Mouse (Mus musculus): Measurements from ENCODE around the gene Rnf130. TPM values are rescaled to one million over a fixed set of nuclear protein-coding genes. Genes with fewer than 3 reads are reported as not detected.
"Not testable (repeated sequence)": the region's sequence is repeated elsewhere in the genome, so short reads cannot be mapped to it uniquely, and the experiment has no call there.

Rnf130 gene
- total RNA-seq, 1 experiment from 2014 or later: 70.4 TPM

- DNase-seq: no peak
These were observed 56.4 kb downstream of the Rnf130 start for GRCm38 (mm10) chr11:50081365-50082190.

GRCm38 (mm10) chr11:50086211-50086610, 61.1 kb downstream of the Rnf130 start:
- no peak for DNase-seq

- no peak for DNase-seq
These were observed 64.7 kb downstream of the Rnf130 start for GRCm38 (mm10) chr11:50089840-50090239.

- no peak for DNase-seq
These were observed 66.0 kb downstream of the Rnf130 start for GRCm38 (mm10) chr11:50090982-50091675.

GRCm38 (mm10) chr11:50091681-50092080, 66.5 kb downstream of the Rnf130 start:
- no peak for DNase-seq

- DNase-seq: peak; percentile 33
These were observed 70.5 kb downstream of the Rnf130 start for GRCm38 (mm10) chr11:50095661-50096060.

- DNase-seq: no peak
These were observed 71.9 kb downstream of the Rnf130 start for GRCm38 (mm10) chr11:50097091-50097490.

GRCm38 (mm10) chr11:50098961-50099481, 73.9 kb downstream of the Rnf130 start:
- DNase-seq: no peak

GRCm38 (mm10) chr11:50099692-50100091, 74.5 kb downstream of the Rnf130 start:
- peak; percentile 78 for DNase-seq

- no peak for DNase-seq
These were observed 75.6 kb downstream of the Rnf130 start for GRCm38 (mm10) chr11:50100548-50101307.

- not testable (repeated sequence) for DNase-seq
These were observed 76.8 kb downstream of the Rnf130 start for GRCm38 (mm10) chr11:50101962-50102361.

- no peak for DNase-seq
These were observed 78.9 kb downstream of the Rnf130 start for GRCm38 (mm10) chr11:50104016-50104415.

- no peak for DNase-seq
These were observed 80.1 kb downstream of the Rnf130 start for GRCm38 (mm10) chr11:50105237-50105636.

GRCm38 (mm10) chr11:50106024-50106423, 80.9 kb downstream of the Rnf130 start:
- DNase-seq: no peak

- peak; percentile 13 for DNase-seq
These were observed 83.7 kb downstream of the Rnf130 start for GRCm38 (mm10) chr11:50108823-50109244.

- DNase-seq: peak; percentile 89
These were observed 89.2 kb downstream of the Rnf130 start for GRCm38 (mm10) chr11:50114329-50114728.

- no peak for DNase-seq
These were observed 97.5 kb downstream of the Rnf130 start for GRCm38 (mm10) chr11:50122631-50123081.

- DNase-seq: no peak
These were observed 102.6 kb downstream of the Rnf130 start for GRCm38 (mm10) chr11:50127781-50128180.

- DNase-seq: peak; percentile 95
These were observed 105.9 kb downstream of the Rnf130 start, which contains the start of gene Tbc1d9b for GRCm38 (mm10) chr11:50130811-50131766. TSS of gene Tbc1d9b (plus strand) at chr11:50131396.

GRCm38 (mm10) chr11:50131801-50132201, 106.7 kb downstream of the Rnf130 start:
- DNase-seq: no peak

GRCm38 (mm10) chr11:50132265-50132664, 107.1 kb downstream of the Rnf130 start:
- DNase-seq: no peak
